Mouse (Mus musculus) liver, embryonic 14.5 days (tissue): Measurements from ENCODE around the gene Stx3. TPM values are rescaled to one million over a fixed set of nuclear protein-coding genes. Genes with fewer than 3 reads are reported as not detected.

Source experiments
- ATAC-seq: fragments of 200-750 bp; cut with Nextera tagmentation; 2 replicates; pipeline ENCODE4 v1.8.0; 2017; ENCODE audit warnings: moderate number of reproducible peaks, mild to moderate bottlenecking, moderate library complexity; ENCODE audit not compliant: insufficient read depth
- DNase-seq, 3 experiments: peaks; one replicate each; pipeline ENCODE4 v3.0.0-alpha.2; 2012 to 2013; ENCODE audit warnings: low read depth in 3 of 3, low spot score in 3 of 3
- H3K27ac ChIP-seq: fragments of 300-500 bp; sonication (generic); 2 replicates; pipeline ENCODE4 v1.5.1; 2014; ENCODE audit warnings: moderate library complexity, mild to moderate bottlenecking, control low read depth, inconsistent platforms
- H3K27me3 ChIP-seq: fragments of 300-500 bp; sonication (generic); 2 replicates; pipeline ENCODE4 v1.6.1; 2014; ENCODE audit warnings: mild to moderate bottlenecking, low read length, moderate library complexity; ENCODE audit not compliant: control insufficient read depth, insufficient read depth
- H3K36me3 ChIP-seq: fragments of 300-500 bp; sonication (generic); replicated peaks from 2 replicates; pipeline ENCODE4 v1.6.1; 2014; ENCODE audit warnings: low read depth; ENCODE audit not compliant: control insufficient read depth, insufficient read depth
- H3K4me1 ChIP-seq, 2 experiments: fragments of 200-500 bp in 1 of 2; fragments of 300-500 bp in 1 of 2; sonication (generic) in 1 of 2; replicated peaks; 2 replicates each; pipeline ENCODE4 v1.6.1; 2012 to 2014; ENCODE audit warnings: antibody characterized with exemption in 1 of 2, inconsistent platforms in 1 of 2, low read length in 1 of 2; ENCODE audit not compliant: control insufficient read depth in 2 of 2, insufficient read depth in 2 of 2
- H3K4me2 ChIP-seq: fragments of 300-500 bp; sonication (generic); 2 replicates; pipeline ENCODE4 v1.6.1; 2014; ENCODE audit warnings: low read depth, mild to moderate bottlenecking, control low read depth, moderate library complexity
- H3K4me3 ChIP-seq, 2 experiments: fragments of 200-500 bp in 1 of 2; fragments of 300-500 bp in 1 of 2; sonication (generic) in 1 of 2; 2 replicates each; pipeline ENCODE4 v1.5.1; 2012 to 2014; ENCODE audit warnings: low read depth in 2 of 2, low read length in 2 of 2, mild to moderate bottlenecking in 2 of 2, control low read depth in 1 of 2, inconsistent platforms in 1 of 2, moderate library complexity in 1 of 2; ENCODE audit not compliant: insufficient read depth in 1 of 2
- H3K9ac ChIP-seq: fragments of 300-500 bp; sonication (generic); replicated peaks from 2 replicates; pipeline ENCODE4 v1.6.1; 2014; ENCODE audit warnings: mild to moderate bottlenecking, control low read depth, moderate library complexity
- H3K9me3 ChIP-seq: fragments of 300-500 bp; sonication (generic); 2 replicates; pipeline ENCODE4 v1.6.1; 2016; ENCODE audit warnings: low read length, mixed read lengths; ENCODE audit not compliant: control insufficient read depth
- CTCF ChIP-seq: IDR thresholded peaks from 2 replicates; pipeline ENCODE4 v1.5.1; 2016; ENCODE audit warnings: antibody characterized with exemption, low read depth, control low read depth
- EP300 ChIP-seq: IDR thresholded peaks from 2 replicates; pipeline ENCODE4 v1.6.1; 2016; ENCODE audit warnings: antibody characterized with exemption, low read depth
- WGBS: fragments of 180-500 bp; shearing (Covaris S2); extraction: QIAGEN DNeasy Blood & Tissue Kit; methylation state at CpG from one replicate; pipeline ENCODE4 v1.1.7; 2014; ENCODE audit not compliant: insufficient replicate concordance; 5-methylcytosine and 5-hydroxymethylcytosine counted together
- polyA plus RNA-seq, 2 experiments: library from polyadenylated mRNA; depleted of rRNA in 1 of 2; stranded (reverse) in 1 of 2; unstranded in 1 of 2; fragments of >200 nt; fragmentation: Nextera tagmentation in 1 of 2; extraction: Ambion mirVana in 1 of 2; gene quantifications; 2 replicates each; pipeline versions ENCODE4 v1.2.1 to v1.2.3; 2012 to 2014

Gene Stx3
- polyA plus RNA-seq, 2 experiments, result 0.78 to 2.6 TPM

DNA sequence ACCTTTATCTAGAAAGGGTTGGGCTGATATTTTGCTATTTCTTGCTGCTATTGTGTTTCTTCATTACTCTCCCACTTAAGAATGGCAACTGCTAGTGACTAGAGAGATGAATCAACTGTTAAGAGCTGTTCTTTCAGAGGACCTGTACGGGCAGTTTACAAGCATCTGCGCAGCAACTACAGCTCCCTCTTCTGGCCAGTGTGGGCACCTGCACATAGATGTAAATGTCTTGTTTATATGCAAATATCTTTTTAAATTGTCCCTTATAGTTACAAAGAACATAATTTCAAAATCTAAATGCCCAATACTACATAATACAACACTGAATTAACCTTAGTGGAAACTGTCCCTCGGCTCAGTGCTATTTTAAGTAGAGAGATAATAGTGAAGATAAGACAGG lies 51.0 kb downstream of the Stx3 start:
- TF ChIP-seq EP300 (no peak), CTCF (peak; percentile 82)
- Histone ChIP-seq H3K27ac (no peak overlapping the region), H3K36me3 (peaks cover 6% of the 10 kb centered on the region), H3K4me2 (no peak overlapping the region), H3K9me3 (no peaks in the 10 kb centered on the region), H3K4me1 (peaks cover 4 to 7% of the 10 kb centered on the region in 2 experiments; a peak in 3 of 4 replicates), H3K4me3 (no peak overlapping the region), H3K9ac (no peak overlapping the region), H3K27me3 (no peaks in the 10 kb centered on the region)
- WGBS, result 2% methylated on average over 3 of the region's 3 CpGs
- DNase-seq, result peak in 2 of 3 experiments; percentile 30 to 37
- no peak for ATAC-seq

DNA sequence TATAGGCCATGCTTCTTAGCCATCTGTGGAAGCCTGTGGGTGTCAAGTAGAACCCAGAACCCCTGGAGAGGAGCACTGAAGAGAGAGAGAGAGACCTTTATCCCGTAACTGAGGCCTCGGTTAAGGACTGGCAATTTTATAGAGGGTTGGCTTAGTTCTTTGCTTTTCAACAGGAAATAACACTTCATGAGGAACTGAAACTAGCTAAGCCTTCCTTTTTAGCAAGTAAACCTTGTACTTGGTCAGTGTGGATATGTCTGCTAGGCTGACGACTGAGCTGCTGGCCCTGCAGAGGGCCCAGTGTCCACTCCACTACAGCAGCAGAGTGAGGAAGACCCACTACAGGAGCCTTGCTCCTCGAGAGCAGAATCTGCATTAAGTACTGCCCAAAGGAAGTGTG lies 52.8 kb downstream of the Stx3 start:
- Histone ChIP-seq H3K9ac (no peak overlapping the region), H3K4me3 (no peak overlapping the region), H3K27me3 (no peaks in the 10 kb centered on the region), H3K4me2 (no peak overlapping the region), H3K4me1 (peaks cover 4 to 7% of the 10 kb centered on the region in 2 experiments; a peak in 3 of 4 replicates), H3K36me3 (no peaks in the 10 kb centered on the region), H3K27ac (no peak overlapping the region), H3K9me3 (no peaks in the 10 kb centered on the region)
- DNase-seq (no peak), ATAC-seq (no peak)
- no peak for TF ChIP-seq EP300
- TF ChIP-seq CTCF, result no peak
- 40% methylated on average over 4 of the region's 4 CpGs for WGBS

DNA sequence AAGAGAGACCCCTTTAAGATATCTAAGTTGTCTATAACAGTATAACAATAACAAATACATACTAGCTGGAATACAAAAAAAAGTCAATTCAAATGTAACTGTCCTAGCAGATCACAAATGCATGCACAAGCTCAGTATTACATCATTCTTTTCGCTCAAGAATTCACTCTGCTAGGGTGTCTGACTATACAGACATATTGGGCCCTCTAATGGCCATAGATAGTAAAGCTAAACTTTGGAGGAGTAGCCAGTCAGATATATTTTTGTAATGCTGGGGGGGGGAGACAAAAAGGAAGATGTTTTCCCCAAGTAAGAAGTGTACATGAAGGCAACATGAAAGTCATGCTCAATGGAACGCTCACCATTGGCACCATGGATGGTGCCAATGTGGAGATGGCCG lies 54.1 kb downstream of the Stx3 start:
- 65% methylated on average over 3 of the region's 3 CpGs for WGBS
- H3K4me1 ChIP-seq, result peaks cover 0 to 2% of the 10 kb centered on the region in 2 experiments; a peak in 1 of 4 replicates
- no peaks in the 10 kb centered on the region for H3K36me3 ChIP-seq
- no peak overlapping the region for H3K27ac ChIP-seq
- TF ChIP-seq CTCF (peak; percentile 30; the same call in 1 of the 2 replicates), EP300 (no peak)
- H3K9me3 ChIP-seq, result no peaks in the 10 kb centered on the region
- no peak overlapping the region for H3K4me3 ChIP-seq
- H3K27me3 ChIP-seq, result no peaks in the 10 kb centered on the region
- H3K4me2 ChIP-seq, result no peak overlapping the region
- no peak for ATAC-seq
- H3K9ac ChIP-seq, result no peak overlapping the region
- DNase-seq, result no peak

DNA sequence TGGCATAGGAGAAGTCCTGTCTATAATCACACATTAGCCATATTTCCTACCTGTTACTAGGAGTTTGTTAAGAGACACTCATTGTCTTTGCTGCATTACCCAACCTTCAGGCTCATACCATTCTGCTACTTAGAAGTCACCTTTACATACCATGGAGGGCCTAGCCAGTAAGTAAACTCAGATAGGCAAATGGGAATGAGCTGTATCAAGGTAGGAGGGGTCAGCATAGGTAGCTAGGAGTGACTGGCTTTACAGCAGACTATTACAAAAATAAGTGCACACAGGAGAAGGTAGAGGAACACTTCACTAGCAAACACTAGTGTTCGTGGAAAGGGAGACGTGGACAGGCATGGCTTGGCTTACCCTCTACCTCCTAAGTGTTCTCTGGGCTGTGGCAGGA lies 71.9 kb downstream of the Stx3 start, which contains the start of gene Gif:
Gif (plus strand) TSS at position 257 of the 400 bp plus-strand sequence.
- 76% methylated on average over 2 of the region's 2 CpGs for WGBS
- TF ChIP-seq EP300 (no peak), CTCF (no peak)
- H3K4me2 ChIP-seq, result no peak within 1 kb of the TSS

DNA sequence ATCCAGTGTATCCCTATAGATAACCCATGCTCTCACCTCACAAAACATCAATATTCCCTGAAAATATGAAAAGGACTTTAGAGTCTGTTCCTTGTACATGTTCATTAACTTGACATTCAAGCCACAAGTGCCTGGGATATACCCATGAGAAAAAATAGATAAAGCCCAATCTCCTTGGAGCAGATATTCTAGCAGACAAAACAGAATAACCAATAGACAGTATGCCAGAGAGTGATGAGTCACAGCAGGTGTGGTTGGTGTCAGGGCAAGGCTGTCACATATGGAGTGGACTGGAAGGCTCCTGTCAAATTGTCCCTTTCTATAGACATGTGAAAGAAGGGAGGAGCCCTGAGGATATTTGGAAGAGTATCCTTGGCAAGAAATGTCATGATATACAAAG lies 73.5 kb downstream of the Stx3 start:
- peaks cover 9 to 10% of the 10 kb centered on the region in 2 experiments; a peak in 3 of 4 replicates for H3K4me1 ChIP-seq
- ATAC-seq (peak; percentile 87), DNase-seq (peak in 2 of 3 experiments; percentile 23 to 31)
- no peaks in the 10 kb centered on the region for H3K9me3 ChIP-seq
- H3K9ac ChIP-seq, result no peak overlapping the region
- no peaks in the 10 kb centered on the region for H3K36me3 ChIP-seq
- H3K4me2 ChIP-seq, result 0 out of 2 replicates have a peak overlapping the region, but pooled peaks have one; percentile 2
- H3K27me3 ChIP-seq, result no peaks in the 10 kb centered on the region
- TF ChIP-seq EP300, result peak; percentile 71
- no peak for TF ChIP-seq CTCF
- no peak overlapping the region for H3K27ac ChIP-seq
- H3K4me3 ChIP-seq, result no peak overlapping the region

More for the DNA sequence above, 71.9 kb downstream of the Stx3 start, which contains the start of gene Gif:
- no peak for ATAC-seq
- Histone ChIP-seq H3K4me3 (no peak within 1 kb of the TSS), H3K27me3 (no peaks in the 10 kb centered on the region), H3K27ac (no peak within 1 kb of the TSS), H3K9me3 (no peaks in the 10 kb centered on the region), H3K9ac (no peak within 1 kb of the TSS), H3K36me3 (no peaks in the 10 kb centered on the region), H3K4me1 (peaks cover 9 to 10% of the 10 kb centered on the region in 2 experiments; a peak in 3 of 4 replicates)
- no peak for DNase-seq
